Mouse (Mus musculus): Measurements from ENCODE around the gene Dse.

Dse gene

GRCm38 (mm10) chr10:34198574-34198973, 8.9 kb downstream of the Dse start:
- DNase-seq (ENCODE audit: low read depth, low spot score), result no peak

DNA sequence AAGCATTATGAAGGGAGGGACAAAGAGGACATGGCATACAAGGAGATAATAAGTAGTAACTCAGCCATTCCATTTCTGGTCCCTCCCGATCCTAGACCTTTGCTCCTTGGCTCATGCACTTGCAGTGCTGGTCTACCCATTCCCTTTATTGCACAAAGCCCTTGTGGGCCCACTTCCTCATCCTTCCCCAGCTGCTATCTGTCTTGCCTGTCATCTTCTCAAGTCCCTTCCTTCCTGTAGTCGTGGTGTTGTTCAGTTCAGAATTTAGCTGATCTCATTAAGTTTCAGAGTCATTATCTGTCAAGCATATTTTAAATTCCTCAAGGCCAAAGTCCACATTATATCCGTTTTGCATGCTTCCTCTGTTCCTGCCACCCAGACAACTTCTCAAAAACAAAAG, 9.5 kb downstream of the Dse start:
- DNase-seq (ENCODE audit: low read depth, low spot score), result no peak

DNA sequence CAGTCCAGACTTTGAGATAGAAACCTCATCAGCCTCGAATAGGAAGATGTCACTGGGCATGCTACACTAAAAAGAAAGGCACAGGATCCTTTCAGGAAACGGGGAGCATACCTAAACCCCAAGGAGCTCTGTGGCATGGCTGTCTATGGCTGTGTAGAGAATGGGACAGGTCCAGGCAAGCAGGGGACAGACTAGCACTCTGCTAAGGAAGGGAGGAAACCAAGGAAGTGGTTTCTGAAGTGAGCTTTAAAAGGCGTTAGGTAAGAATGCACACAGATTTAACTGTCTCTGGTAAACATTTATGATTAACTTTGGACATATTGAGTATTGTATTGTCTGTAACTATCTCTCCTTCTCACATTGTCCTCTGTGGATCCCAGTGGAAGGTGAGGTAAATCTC, 10.2 kb downstream of the Dse start:
- no peak for DNase-seq (ENCODE audit: low read depth, low spot score)

DNA sequence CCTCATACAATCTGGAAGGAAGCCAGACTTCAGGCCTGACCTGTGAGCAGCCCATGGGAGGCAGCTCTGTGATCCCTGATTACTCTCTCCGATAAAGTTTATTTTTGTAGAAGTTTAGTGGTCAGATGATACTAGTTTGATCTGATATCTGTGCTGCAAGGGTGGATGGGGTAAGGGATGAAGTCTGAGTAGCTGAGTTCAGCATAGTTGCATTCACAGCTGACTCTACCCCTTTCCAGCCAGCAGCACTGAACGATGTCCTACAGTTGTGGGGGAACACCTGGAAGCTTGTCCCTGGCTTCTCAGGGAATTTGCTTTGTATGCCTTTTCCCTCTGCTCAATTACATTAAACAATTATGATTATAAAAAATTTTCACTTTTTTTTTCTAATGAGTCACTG, 12.6 kb downstream of the Dse start:
- no peak for DNase-seq (ENCODE audit: low read depth, low spot score)

GRCm38 (mm10) chr10:34194503-34194902, 13.0 kb downstream of the Dse start:
- DNase-seq (ENCODE audit: low read depth, low spot score), result no peak

GRCm38 (mm10) chr10:34186571-34187260, 20.8 kb downstream of the Dse start:
- DNase-seq (ENCODE audit: low read depth, low spot score), result no peak

DNA sequence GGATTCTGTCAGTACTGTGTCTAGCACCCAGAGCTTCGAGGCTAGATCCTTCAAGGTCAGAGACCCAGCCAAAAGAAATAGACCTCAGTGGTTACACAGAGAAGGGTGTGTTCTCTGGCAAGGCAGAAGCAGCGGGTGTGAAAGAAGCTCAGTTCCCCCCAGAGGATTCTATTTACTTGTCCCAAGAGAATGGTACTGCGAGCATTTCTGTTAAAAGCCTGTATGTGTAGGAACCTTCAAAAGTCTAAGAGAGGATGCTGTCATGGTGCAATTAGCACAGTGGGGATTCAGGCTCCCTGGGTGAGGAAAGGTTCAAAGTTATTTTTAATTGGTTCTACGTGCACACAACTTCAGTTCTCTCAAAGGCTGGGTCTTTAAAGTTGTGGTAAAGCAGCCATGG, 22.0 kb downstream of the Dse start:
- DNase-seq (ENCODE audit: low read depth, low spot score), result no peak

DNA sequence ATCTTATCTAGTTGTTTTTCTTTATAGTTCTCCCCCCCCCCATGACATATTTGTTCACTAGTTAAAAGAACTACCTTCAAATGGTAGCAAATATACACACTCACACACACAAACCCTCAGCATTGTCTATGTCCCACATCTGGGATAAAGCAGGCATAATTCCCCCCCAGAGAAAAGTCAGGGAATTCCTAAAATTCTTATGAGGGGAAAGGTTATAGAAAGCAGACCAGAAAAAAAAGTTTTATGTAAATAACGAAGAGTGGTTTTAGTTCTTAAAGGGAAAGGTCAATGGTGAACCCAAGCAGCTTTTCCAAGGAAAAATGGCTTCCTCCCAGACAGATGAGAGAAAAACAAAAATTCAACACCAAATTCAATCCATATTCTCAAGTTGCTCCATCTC, 22.6 kb downstream of the Dse start:
- no peak for DNase-seq (ENCODE audit: low read depth, low spot score)

DNA sequence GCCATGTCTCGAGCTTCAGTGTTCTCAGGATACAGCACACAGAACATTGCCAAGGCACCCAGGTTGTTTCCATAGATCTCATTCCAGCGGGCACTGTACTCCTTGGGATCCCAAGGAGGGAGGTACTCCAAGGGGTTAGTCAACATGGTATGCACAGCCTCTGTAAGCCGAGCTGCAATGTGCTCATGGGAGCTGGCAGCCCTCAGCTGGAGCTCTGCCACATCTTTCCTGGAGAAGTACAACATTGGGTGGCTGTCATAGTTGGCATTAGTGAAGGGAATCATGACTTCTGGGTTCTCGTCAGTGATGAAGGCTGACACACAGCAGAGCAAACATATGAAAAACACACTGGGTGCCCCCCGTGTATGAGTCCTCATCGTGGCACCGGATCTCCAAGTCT, 23.8 kb downstream of the Dse start:
- no peak for DNase-seq (ENCODE audit: low read depth, low spot score)

DNA sequence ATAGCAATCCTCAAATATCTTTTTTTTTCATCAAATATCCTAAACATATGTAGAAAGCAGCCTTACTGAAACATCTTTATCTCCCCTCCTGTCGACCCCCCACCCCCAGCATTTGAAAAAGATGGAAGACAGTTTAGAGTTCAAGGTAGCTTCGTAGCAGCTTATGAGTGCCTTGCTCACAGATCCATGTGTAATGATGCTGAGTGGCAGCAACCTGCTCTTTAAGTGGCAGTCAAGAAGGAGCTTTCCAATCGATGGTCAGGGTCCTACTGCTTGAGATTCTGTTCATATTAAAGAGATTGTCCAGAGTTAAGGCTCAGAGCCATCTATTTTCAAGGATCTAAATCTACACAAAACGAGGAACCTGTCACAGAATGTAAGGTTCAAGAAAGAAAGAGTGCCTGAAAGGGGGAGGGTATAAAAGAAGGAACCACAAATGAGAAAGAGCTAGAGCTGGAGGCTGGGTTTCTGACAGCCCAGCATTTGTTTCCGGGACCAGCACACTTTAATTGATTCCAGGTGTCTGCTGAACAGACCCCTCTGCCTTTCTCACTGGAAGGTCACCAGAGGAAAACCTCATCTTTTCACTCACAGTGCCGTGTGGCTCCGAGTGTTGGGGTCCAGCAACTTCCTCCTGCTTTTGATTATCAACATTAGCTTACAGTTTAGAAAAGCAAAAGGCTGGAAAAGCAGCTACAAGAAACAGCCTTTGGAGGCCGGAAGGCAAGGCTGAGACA, 31.5 kb downstream of the Dse start:
- no peak for DNase-seq (ENCODE audit: low read depth, low spot score)

DNA sequence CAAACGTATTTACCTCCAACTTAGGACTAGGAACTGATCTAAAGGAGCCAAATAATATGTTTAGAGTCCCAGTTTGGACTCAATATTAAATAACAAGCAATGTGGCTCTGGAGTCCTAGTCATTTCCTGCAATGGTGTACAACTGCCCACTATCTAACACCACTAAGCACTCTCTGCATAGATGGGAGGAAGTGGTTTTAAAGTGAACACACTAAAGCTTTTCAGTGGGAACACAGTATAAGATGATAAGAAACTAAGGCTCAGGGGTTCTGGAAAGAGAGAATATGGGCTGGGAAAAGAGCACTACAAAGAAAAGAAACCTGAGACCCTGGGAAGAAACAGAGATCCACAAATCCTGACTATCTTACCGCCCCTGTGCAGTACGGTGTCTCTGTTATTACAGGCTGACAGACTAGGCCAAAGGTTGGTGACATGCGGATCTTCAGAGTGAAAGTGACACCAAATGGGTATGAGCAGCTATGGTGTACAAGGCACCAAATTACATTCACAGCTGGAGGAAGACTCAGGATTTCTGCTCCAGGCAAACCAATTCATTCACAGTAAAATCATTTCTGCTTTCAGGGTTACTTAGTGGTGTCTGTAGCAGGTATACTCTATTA, 34.7 kb downstream of the Dse start:
- DNase-seq (ENCODE audit: low read depth, low spot score), result no peak

DNA sequence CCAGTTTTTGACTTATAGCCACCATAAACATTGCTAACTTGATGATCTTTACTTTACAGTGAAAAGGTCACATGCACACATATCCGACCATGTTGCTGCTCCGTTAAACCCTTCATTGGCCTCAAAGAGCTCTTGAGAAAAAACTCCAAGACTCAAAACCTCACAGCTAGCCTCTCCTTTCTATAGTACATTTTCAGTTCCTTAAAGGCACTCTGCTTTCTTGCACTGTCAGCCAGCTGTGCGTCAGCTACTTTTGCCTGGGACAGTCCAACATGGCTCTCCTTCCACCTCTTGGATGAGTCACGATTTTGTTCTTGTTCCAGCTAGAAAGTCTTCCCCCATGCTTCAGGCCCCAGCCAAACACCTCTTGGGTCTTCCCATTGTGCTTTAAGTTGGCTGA, 35.9 kb downstream of the Dse start:
- DNase-seq (ENCODE audit: low read depth, low spot score), result no peak

DNA sequence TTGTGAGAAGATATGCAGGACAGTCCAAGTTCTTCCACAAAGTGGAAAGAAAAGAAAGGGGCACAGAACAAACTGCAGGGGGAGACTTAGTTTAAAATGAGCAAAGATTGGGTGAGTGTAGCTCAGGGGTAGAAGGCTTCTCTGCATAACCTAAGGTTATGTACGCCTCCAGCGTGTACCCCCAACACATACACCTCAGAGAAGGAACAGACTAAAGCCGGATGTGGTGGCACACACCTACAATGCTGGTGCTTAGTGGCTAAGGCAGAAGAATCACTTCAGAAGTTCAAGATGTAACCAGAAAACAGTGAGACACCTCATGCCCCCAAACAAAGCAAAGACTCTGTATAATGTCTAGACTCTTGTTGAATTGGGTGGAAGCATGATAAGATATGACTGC, 36.3 kb downstream of the Dse start:
- DNase-seq (ENCODE audit: low read depth, low spot score), result no peak

DNA sequence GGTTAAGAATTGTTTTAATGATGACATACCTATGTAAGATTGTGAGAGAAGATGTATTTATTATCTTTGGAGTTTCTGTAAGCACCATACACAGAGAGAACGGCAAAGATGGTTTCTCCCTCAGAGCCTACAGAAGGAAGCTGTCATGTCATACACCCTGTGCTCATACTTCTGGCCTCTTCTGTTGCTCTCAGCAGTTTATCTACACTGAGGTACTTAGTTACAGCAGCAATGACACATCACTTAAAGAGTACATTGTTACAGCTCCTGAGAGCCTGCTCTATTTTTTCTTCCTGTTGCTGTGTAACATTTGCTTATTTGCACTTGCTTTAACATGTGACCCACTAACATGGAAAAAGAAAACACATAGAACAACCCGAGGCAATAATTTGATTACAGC, 40.5 kb downstream of the Dse start:
- DNase-seq (ENCODE audit: low read depth, low spot score), result no peak

DNA sequence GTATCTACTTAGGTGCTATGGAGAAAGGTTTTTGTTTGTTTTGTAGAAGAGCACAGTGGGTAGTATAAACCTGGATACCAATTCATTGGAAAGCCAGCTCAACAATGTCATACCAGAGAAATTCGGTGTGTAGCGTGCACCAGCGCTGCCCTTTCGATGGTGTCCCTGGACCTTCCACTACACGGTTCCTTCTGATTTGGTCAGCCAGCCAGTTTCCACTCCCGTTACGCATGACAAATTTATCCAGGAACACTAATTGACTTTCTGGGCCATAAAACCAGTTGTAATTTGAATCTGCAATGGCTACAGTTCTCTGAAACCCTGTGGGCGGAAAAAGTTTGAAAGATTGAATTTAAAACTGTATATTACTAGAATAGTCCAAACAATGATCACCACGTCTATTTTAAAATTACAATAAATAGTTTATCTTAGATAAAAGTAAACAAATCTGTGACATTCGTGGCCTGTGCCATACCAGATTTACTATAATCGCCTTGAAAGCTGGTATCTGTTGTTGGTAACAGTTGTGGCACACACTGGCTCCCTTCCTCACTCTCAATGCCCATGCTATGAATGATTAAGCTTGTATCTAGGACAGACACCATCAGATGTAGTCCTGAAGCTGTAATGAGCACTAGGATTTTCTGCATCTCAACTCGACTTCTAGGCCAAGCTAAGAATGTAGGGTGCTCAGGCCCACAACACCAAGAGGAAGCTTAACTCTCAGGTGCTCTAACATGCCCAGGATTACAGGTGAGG, 51.5 kb downstream of the Dse start:
- DNase-seq (ENCODE audit: low read depth, low spot score), result no peak

GRCm38 (mm10) chr10:34151827-34152226, 55.7 kb downstream of the Dse start:
- no peak for DNase-seq (ENCODE audit: low read depth, low spot score)

DNA sequence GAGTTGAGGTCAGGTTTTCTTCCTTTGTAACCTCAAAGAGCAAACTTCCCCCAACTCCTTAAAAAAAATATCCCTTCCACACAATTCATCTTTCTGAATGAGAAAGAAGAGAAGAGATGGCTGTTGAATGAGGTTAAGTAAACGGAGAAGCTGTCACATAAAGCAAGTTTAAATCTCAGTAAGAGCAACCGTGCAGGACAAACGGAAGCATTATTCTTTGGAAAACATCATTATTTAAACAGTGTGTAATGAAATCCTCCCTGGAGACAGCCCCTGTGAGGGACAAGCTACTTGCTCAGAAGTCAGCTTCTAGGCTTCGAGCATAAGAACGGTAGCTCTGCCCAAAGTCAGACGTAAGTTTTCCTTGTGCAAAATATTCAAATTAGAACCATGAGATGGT, 57.1 kb downstream of the Dse start:
- no peak for DNase-seq (ENCODE audit: low read depth, low spot score)

- no peak for DNase-seq (ENCODE audit: low read depth, low spot score)
These were observed 57.7 kb downstream of the Dse start for GRCm38 (mm10) chr10:34149772-34150171.

GRCm38 (mm10) chr10:34141693-34142092, 65.8 kb downstream of the Dse start:
- no peak for DNase-seq (ENCODE audit: low read depth, low spot score)

GRCm38 (mm10) chr10:34139768-34140167, 67.7 kb downstream of the Dse start:
- no peak for DNase-seq (ENCODE audit: low read depth, low spot score)

DNA sequence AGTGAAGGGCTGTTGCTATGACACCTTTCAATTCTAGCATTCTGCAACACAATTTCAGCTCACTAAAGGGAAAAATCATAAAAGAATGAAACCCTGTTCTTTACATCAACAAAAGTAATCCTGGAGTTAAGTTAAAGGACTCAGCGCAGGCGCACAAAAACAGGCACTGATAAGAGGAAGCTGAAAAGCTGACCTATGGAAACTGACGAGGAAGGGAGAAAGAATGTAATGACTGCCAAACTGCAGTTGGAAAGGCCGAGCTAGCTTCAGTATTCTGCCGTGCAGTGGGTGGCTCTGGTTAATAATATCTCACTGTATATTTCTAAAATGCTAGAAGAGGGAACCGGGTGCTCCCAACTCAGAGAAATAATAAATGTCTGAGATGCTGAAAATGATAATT, 69.5 kb downstream of the Dse start:
- no peak for DNase-seq (ENCODE audit: low read depth, low spot score)

GRCm38 (mm10) chr10:34136432-34136831, 71.1 kb downstream of the Dse start:
- no peak for DNase-seq (ENCODE audit: low read depth, low spot score)
